Mouse (Mus musculus) bone marrow macrophage, adult 2 months (primary cell): ENCODE data around the gene Txndc2.

Experiments
- CTCF ChIP-seq: IDR thresholded peaks from 2 replicates; pipeline ENCODE4 v1.5.1; 2012; ENCODE audit warnings: low read depth, mild to moderate bottlenecking, low read length, moderate library complexity
- POLR2A ChIP-seq: IDR thresholded peaks from 2 replicates; pipeline ENCODE4 v1.6.1; 2012; ENCODE audit warnings: mild to moderate bottlenecking, low read depth, low read length, borderline replicate concordance

DNA sequence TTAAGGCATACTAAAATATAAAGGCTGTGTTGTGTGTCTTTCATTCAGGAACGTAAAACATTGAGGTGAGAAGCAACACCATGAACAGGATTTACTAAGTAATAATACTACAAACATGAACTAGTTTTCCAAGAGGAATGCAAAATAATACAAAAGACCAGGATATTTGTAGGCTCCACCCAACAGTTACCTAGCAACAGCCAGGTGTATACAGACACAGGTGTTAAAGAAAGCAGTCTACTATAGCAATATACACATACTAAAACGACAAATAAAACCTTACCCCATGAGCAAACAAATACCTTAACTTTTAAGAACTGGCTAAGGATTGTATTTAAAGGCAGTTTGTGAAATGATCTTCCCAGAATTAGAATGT is 33.7 kb downstream of the Txndc2 start:
- TF ChIP-seq POLR2A (no peak), CTCF (no peak)
